Mouse (Mus musculus) ES-Bruce4 (cell line): Measurements from ENCODE around the gene Gm43518. TPM values are rescaled to one million over a fixed set of nuclear protein-coding genes. Genes with fewer than 3 reads are reported as not detected.

ENCODE experiments used
- H3K27ac ChIP-seq: 2 replicates; pipeline ENCODE4 v1.5.1; 2012; ENCODE audit warnings: low read length, inconsistent platforms; ENCODE audit not compliant: insufficient read depth
- H3K27me3 ChIP-seq: 2 replicates; pipeline ENCODE4 v1.6.1; 2012; ENCODE audit warnings: mild to moderate bottlenecking, low read length, inconsistent platforms; ENCODE audit not compliant: control insufficient read depth, poor library complexity, insufficient read depth, severe bottlenecking
- H3K36me3 ChIP-seq: 2 replicates; pipeline ENCODE4 v1.6.1; 2012; ENCODE audit warnings: inconsistent platforms, mild to moderate bottlenecking, low read length, moderate library complexity; ENCODE audit not compliant: control insufficient read depth, poor library complexity, insufficient read depth, severe bottlenecking
- H3K4me1 ChIP-seq: one replicate; pipeline ENCODE4 v1.8.1; 2011; ENCODE audit warnings: low read length; ENCODE audit not compliant: control insufficient read depth, insufficient read depth
- H3K4me3 ChIP-seq: 2 replicates; pipeline ENCODE4 v1.5.1; 2011; ENCODE audit warnings: low read depth, mild to moderate bottlenecking, low read length
- H3K9ac ChIP-seq: 2 replicates; pipeline ENCODE4 v1.6.1; 2012; ENCODE audit warnings: low read depth, mild to moderate bottlenecking, inconsistent platforms; ENCODE audit not compliant: poor library complexity, severe bottlenecking
- H3K9me3 ChIP-seq: replicated peaks from 2 replicates; pipeline ENCODE4 v1.6.1; 2012; ENCODE audit warnings: mild to moderate bottlenecking, low read length, inconsistent platforms; ENCODE audit not compliant: control insufficient read depth, poor library complexity, insufficient read depth, severe bottlenecking
- CTCF ChIP-seq: IDR thresholded peaks from one replicate; pipeline ENCODE4 v1.8.1; 2011; ENCODE audit warnings: low read depth, low read length
- EP300 ChIP-seq: IDR thresholded peaks from 2 replicates; pipeline ENCODE4 v1.6.1; 2011; ENCODE audit warnings: low read depth, low read length; ENCODE audit not compliant: insufficient read depth
- POLR2A ChIP-seq: IDR thresholded peaks from one replicate; pipeline ENCODE4 v1.8.1; 2011; ENCODE audit warnings: low read length; ENCODE audit not compliant: insufficient read depth
- polyA plus RNA-seq: library from polyadenylated mRNA; stranded (reverse); fragments of >200 nt; gene quantifications from 2 replicates; pipeline ENCODE4 v1.2.4, GENCODE M21; 2011; ENCODE audit warnings: low read depth; ENCODE audit not compliant: missing spikeins, insufficient read depth, insufficient read length

Gm43518 gene
- polyA plus RNA-seq, 1 experiment: 1.8 TPM

DNA sequence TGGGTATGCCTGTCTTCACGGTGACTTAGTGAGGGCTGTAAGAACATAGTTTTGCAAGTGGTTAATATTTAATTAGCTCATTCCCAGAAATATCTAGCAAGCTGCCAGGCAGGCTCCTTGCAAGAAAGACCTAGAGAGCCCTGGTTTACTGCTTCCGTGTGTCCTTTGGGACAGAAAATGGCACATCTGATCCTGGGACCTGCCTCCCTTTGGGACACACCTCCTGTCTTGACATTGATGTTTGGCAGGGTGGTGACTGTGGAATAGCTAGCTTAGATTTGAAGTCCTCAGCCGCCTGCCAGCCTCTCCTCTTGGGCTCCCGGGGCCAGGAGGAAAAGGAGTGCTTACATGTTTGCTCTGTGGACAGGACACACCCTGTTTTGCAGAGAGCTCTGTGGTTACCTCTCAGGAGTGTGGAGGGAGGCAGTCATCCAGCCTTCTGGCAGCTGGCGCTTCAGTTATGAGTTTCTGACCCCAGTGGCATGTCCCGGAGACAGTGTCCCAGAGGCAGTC, 48.5 kb downstream of the Gm43518 start:
- no peak overlapping the region for H3K4me3 ChIP-seq
- no peaks in the 10 kb centered on the region for H3K4me1 ChIP-seq
- no peaks in the 10 kb centered on the region for H3K9me3 ChIP-seq
- no peak overlapping the region for H3K9ac ChIP-seq
- no peak for TF ChIP-seq CTCF
- no peak for TF ChIP-seq POLR2A
- TF ChIP-seq EP300: no peak
- H3K36me3 ChIP-seq: no peaks in the 10 kb centered on the region
- no peak overlapping the region for H3K27ac ChIP-seq
- no peaks in the 10 kb centered on the region for H3K27me3 ChIP-seq

DNA sequence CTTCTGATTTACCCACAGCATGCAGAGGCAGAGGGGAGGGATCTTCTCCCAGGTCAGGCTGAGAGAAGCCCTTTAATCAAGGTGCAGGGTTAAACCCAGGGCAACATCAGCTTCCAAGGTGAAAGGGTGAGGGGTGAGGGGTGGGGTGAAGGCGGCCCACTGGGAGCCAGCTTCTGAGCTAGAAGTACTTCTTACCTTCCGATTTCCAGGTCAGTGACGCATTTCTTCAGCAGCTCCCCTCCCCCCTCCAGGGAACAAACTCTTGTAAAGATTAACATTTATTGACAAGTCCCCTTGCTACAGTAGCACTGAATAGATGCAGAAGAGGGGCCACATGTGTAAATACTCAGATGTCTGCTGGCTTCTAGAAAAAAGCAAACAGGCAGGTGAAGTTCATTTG, 50.0 kb downstream of the Gm43518 start:
- Histone ChIP-seq H3K4me1 (no peaks in the 10 kb centered on the region), H3K27ac (no peak overlapping the region), H3K36me3 (no peaks in the 10 kb centered on the region), H3K27me3 (no peaks in the 10 kb centered on the region), H3K9ac (no peak overlapping the region), H3K9me3 (no peaks in the 10 kb centered on the region), H3K4me3 (no peak overlapping the region)
- TF ChIP-seq EP300: no peak
- TF ChIP-seq CTCF: no peak
- TF ChIP-seq POLR2A: no peak

DNA sequence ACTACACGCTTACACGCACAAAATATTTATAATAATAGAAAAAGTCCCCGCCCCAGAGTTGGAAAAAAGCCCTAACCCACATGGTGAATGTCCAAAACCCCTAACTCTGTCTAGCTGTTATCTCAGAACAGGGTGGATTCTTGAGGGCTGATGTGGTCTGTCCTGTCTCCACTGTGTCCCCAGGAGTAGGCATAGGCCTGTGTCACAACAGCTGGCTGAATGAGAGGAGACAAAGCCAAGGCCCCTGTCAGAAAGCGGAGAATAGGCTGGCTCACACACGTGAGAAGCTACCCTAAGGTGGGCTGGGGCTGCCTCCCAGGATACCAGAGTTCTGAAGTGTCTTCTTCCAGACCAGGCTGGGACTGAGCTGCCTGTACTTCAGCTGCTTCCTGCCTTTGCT, 50.9 kb downstream of the Gm43518 start:
- TF ChIP-seq CTCF: no peak
- no peak for TF ChIP-seq EP300
- TF ChIP-seq POLR2A: no peak
- Histone ChIP-seq H3K4me3 (no peak overlapping the region), H3K9ac (no peak overlapping the region), H3K27me3 (no peaks in the 10 kb centered on the region), H3K4me1 (no peaks in the 10 kb centered on the region), H3K36me3 (no peaks in the 10 kb centered on the region), H3K9me3 (no peaks in the 10 kb centered on the region), H3K27ac (no peak overlapping the region)

DNA sequence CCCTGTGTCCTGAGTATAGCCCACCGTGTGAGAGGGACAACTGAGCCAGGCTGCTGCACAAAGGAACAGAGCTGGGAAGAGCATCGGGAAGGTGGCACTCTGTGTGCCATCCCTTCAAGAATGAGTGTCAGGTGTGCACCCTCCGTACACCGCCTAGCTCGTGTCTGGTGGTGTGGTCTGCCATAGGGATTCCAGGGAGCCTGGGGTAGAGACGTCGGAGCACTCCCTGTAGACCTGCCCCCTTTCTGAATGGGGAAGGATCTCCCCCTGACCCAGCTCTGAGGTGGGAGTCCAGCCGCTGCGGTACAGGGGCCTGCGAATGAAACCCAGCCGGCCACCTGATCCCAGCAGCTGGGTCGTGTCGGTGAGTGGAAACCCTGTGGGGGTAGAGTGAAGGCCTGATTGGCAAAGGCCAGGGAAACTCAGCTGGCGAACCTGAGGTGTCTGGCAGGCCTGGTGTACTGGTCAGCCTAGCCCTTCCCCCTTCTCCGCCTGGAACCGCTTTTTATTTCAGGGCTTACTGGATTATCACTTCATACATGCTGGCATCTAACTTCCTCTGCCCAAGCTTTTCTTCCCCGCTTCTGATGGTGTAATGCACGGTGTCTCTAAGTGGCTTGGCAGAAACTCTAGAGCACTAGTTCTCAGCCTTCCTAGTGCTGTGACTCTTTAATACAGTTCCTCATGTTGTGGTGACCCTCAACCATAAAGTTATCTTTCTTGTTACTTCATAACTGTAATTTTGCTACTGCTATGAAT, 52.2 kb downstream of the Gm43518 start:
- TF ChIP-seq EP300 (no peak), POLR2A (no peak), CTCF (no peak)
- no peaks in the 10 kb centered on the region for H3K36me3 ChIP-seq
- H3K4me1 ChIP-seq: no peaks in the 10 kb centered on the region
- H3K9ac ChIP-seq: no peak overlapping the region
- no peaks in the 10 kb centered on the region for H3K27me3 ChIP-seq
- no peaks in the 10 kb centered on the region for H3K9me3 ChIP-seq
- no peak overlapping the region for H3K4me3 ChIP-seq
- H3K27ac ChIP-seq: no peak overlapping the region

DNA sequence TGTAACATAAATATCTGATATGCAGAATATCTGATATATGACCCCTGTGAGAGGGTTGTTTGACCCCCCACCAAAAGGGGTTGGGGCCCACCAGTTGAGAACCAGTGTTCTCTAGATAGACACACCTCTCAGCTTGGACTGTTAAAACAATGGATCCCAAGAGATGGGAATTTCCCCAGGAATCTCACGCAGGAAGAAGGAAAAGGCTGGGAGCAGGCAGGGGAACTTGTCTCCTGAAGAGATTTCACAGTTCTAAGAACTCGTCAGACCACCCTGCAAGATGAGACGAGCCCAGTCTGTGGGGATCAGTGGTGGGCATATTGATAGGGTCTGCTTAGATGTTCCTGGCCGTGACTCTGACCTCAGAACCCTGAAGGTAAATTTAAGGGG, 52.8 kb downstream of the Gm43518 start:
- no peaks in the 10 kb centered on the region for H3K36me3 ChIP-seq
- no peak overlapping the region for H3K27ac ChIP-seq
- no peak for TF ChIP-seq EP300
- no peak for TF ChIP-seq POLR2A
- TF ChIP-seq CTCF: no peak
- H3K4me1 ChIP-seq: no peaks in the 10 kb centered on the region
- H3K9ac ChIP-seq: no peak overlapping the region
- no peaks in the 10 kb centered on the region for H3K27me3 ChIP-seq
- H3K4me3 ChIP-seq: no peak overlapping the region
- no peaks in the 10 kb centered on the region for H3K9me3 ChIP-seq

DNA sequence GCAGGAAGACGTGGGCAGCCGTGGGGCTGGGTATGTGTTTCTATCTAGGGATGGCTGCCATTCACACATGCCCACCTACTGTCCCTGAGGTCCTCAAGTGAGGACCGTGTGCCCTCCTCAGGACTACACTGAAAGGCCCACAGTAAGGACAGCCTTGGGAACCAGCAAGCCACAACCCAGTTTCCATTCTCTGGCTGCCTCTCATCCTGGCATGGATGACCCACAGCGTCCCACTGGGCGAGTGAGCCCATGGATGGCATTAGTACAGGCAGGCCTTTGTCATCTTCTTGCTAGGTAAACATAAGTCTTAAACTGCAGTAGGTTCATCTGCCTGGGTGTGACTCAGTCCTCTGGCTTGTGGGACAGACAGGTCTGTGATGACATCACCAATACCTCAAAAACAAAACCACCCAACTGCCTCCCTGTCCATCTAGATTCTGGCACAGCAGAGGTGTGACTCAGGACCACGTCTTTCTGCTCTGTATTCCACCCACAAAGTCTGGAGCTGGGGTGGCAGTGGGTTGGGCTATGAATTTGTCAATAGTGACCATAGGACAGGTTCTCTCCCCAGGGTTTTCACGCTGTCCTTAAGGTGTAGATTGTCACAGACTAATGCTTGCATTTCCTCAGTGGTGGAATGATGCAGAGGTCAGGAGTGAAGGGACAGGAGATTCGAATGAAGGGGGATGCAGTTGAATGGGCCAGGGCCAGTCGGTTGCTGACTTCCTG, 53.5 kb downstream of the Gm43518 start:
- TF ChIP-seq POLR2A: no peak
- no peak for TF ChIP-seq EP300
- TF ChIP-seq CTCF: no peak
- no peak overlapping the region for H3K9ac ChIP-seq
- H3K9me3 ChIP-seq: no peaks in the 10 kb centered on the region
- no peak overlapping the region for H3K4me3 ChIP-seq
- no peaks in the 10 kb centered on the region for H3K4me1 ChIP-seq
- no peak overlapping the region for H3K27ac ChIP-seq
- H3K36me3 ChIP-seq: no peaks in the 10 kb centered on the region
- H3K27me3 ChIP-seq: no peaks in the 10 kb centered on the region
